Mouse (Mus musculus) E14TG2a.4 (cell line): ENCODE measurements around the gene Fam53a.

Experiments used
- CTCF ChIP-seq: conservative IDR thresholded peaks from 2 replicates; pipeline ENCODE4 v1.5.1; 2014; ENCODE audit warnings: low read length
- POU5F1 ChIP-seq: IDR thresholded peaks from 2 replicates; pipeline ENCODE4 v1.6.1; 2014; ENCODE audit warnings: low read length, borderline replicate concordance

DNA sequence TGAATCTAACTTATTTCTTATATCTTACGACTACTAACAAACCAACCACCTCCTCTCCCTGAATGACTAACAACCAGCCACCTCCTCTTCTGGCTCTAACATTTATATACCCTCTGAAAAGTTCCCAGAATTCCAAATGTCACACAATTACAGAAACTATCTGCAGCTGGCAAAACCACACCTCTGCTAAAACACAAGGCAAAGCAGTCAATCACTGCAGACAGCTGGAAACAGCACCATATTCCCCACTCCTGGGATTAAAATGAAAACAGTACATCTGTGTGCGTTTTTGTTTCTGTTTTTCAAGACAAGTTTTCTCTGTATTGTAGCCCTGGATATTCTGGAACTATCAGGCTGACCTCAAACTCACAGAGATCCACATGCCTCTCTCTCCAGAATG, 6.8 kb downstream of the Fam53a start:
- TF ChIP-seq POU5F1, result no peak
- no peak for TF ChIP-seq CTCF
